Mouse (Mus musculus) left cerebral cortex, adult 9 months (tissue): ENCODE results near the gene Sept9.

Experiments
- DNase-seq, 2 experiments: peaks; one replicate each; pipeline ENCODE4 v3.0.0; 2022; ENCODE audit warnings: low spot score in 2 of 2

Gene Sept9

GRCm38 (mm10) chr11:117344339-117345021 lies 145.0 kb downstream of the Sept9 start:
- no peak for DNase-seq

DNA sequence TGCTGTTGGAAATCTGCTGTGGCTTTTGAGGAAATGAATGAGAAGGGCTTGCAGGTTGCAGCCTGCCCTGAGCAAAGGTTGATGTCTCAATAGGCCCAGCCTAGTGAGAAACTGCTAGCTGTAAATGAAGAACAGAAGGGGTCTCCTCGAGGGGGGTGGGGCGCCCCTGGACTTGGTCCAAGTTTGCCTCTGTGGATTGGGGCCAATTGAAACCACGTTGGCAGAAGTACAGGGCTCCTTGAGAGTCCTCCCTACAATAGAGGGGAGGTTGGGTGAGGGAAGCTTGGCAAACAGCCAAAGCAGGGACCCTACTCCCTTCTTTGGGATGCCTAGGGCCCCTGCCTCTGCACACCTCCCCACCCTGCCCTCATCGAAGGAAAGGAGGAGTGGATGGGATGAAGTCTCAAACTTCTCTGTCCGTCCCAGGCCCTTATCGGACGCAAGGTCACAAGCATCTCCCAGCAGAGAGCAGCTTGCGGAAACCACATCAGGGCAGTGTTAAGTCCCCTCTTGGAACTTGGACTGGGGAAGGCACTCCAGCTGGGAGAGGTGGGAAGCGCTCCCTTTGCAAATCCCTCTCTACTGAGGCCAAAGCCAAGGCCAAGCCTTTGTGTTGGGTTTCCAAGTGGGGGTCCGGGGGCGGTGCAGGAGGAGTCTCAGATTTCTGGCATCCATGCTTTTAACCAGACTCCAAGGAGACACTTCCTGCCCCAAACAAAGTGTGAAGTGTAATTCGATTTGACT lies 145.7 kb downstream of the Sept9 start:
- no peak for DNase-seq

DNA sequence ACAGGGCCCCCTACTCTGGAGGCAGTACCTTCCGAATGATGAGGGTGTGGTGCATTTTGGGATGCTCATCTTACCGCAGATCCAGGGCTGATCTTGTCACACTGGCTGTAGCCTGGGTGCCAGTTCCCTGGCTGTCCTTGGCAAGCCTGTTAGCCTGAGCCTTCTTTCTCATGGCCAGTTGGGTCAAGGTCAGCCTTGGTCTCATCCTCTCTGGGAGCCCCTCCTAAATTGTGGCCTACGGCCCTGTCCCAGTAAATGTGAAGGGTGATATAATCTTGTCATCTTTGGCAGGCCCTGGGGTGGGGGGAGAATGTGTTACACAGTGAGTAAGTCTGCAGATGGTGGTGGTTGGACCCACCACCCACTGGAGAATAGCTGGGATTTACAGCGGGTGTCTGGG lies 147.8 kb downstream of the Sept9 start:
- DNase-seq, result no peak

- no peak for DNase-seq
Observed at GRCm38 (mm10) chr11:117348429-117349103, 149.1 kb downstream of the Sept9 start.

DNA sequence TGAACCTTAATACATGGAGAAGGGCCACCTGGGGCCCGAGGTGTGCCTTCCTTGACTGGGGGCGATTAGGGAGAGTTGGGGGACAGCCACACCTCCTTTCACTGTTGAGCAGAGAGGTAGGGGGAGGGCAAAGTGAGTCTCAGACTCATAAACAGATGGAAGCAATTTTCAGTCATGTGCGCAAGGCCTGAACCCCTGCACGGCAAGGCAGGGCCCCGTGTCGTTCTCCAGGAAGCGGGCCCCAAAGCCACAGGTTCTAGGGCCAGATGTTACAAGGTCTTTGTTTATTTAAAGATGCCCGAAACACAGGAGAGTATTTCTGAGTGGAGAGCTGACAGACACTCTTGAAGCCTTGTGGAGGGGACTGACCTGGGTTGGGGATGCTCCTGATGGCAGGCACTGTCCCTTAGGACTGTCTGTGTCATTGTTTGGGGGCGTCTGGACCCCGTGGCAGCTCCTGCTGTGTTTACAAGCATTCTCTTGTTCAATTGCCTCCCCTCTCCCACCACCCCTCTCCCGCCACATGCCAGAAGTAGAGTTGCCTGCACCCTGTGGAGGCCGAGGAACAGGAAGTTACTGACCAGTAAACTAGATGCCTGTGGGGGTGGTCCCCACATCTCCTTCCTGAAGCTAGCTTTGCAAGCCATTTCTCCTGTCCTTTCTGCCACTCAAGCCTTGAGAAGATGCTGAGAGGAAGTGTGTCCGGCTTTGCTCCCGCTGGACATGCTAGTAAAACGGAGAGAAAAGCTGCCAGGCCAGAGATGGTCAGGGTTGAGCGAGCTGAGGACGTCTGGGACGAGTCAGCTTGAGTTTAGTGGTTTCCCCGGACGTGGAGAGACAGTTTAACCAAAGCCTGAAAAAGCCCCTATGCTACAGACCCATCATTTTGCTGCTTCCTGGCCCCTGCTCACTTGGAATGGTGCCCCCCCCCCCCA lies 150.2 kb downstream of the Sept9 start:
- no peak for DNase-seq

DNA sequence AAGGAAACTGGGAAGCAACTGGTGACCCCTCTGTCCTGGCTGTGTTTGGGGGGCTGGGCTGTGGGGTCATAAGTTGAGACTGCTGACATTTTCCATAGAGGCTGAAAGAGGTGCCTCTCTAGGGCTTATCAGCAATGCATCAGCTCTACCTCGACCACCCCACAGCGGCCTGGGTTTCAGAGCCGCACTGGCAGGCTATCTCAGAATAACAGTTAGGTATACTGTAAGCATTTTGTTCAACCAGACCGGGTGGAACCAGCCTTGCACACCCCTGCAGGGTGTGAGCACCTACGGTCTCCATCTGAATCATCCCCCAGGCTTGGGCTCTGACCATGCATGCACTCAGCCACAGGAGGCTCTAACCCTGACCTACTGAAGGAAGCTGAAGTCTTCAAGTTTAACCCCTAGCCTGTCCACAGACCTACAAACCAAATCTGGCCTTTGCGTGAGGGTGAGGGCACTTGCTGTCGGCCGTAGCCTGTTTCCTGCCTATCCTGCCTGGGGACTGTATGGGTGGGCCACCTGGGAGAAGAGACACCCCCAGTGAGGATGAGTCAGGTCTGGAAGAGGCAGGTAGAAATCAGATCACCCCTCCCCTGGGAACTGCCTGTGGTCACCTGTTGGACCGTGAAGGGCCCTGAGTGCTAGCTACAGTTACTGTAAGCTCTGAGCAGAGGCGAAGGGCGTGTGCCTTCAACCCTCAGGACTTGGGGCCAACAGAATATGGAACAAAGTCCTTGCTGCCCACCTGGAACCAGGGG lies 151.2 kb downstream of the Sept9 start:
- no peak for DNase-seq

DNA sequence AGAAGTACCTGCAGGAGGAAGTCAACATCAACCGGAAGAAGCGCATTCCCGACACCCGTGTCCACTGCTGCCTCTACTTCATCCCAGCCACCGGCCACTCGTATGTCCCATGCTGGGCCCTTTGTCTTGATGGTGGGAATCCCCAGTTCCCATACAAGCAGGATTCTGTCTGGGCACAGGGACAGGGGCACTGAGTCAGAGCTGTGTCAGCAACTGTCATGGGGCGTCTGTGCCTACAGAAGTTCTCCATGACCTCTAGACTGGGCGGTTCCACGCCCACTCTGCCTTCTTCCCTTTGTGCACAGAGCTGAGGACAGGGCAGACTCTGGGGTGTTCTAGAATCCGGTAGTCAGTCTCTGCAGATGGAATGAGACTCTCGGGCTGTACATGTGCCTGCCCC lies 153.7 kb downstream of the Sept9 start:
- DNase-seq, result no peak

DNA sequence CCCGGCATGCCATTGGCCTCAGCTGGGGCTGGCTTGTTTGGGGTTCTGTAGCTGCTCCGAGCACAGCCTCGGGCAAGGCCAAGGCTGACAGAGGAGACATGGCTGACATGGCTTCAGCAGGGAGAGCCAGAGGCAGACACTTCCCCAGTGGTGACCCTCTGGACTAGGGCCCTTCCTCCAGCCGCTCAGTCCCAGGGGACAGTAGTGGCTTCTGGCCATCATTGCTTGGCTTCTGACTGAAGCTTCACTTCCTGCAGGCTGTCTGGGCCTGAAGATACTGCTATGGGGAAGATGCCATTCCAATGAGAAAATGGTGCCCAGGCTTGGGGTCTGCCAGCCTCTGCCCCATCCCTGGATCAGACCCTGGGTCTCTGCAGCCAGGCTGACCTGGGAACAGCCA lies 154.6 kb downstream of the Sept9 start:
- DNase-seq, result no peak

DNA sequence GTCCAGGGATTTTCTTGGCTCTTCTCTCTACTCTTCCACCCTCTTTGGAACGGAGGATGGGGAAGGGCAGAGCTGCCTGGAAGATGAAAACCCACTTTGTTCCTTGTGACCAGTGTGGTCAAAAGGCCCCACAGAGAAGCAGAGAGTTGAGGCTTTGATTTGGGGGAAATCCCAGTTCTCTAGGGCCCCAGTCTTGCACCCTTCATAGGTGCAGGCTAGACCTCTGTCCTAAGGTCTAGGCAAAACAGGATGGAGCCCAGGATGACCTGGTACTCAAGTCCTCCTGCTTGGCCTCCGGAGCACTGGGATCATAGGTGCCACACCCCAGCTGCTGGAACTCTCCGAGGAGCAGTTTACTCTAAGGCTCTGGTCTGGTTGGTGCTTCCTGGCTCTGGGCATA lies 157.5 kb downstream of the Sept9 start:
- DNase-seq, result no peak

- DNase-seq, result peak; percentile 52 to 97
Observed at GRCm38 (mm10) chr11:117357916-117358639, 158.6 kb downstream of the Sept9 start.

DNA sequence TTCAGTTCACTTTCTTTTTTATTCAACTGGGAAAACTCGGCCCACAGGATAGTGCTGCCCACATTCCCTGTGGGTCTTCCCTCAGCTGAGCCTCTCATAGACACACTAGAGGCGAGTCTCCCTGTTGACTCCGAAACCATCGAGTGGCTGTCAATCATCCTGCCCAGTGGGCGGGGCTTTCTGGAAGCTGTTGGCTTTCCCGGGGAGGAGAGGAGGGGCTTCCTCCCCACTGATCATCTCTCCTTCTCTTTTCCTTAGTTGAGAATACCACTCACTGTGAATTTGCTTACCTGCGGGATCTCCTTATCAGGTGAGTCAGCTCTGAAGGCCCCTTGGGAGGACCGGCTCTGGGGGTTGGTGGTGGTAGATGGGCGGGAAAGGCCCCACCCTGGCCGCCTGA lies 159.7 kb downstream of the Sept9 start:
- no peak for DNase-seq

DNA sequence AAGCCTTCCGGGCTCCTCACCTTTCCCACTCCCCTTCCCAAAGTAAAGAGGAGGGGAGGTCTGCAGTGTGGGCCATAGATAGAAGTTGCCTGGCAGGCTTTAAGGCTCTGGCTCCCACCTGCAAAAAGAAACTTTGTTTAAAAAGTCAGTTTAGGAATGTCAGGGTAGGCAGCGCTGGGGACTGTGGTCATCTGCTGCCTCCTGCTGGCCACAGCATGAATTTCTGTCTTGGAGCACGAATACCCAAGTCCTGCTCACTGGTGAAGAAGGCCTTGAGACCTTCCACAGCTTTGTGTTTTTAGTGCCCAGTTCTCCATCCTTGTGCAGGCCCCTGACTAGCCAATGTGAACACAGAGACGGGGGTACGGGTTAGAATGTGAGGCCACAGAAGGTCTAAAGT lies 160.4 kb downstream of the Sept9 start:
- DNase-seq, result peak in 1 of 2 experiments; percentile 72

DNA sequence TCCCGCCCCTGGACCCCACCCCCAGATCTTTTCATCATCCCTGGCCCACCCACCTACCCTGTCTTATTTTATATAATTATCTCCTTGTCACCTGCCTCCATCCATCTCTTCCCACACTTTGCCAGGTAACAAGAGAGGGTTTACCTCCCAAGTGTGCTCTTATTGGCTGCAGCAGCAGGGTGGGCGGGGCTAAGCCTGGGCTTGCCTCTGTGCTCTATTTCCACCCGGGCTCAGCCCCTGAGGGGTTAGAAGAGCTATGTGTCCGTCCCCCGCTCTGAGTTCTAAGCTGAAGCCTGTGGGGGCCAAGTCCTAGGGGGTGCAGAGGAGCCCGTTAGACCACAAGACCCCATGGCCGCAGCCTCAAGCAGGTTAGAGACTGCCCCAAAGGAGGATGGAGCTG lies 161.1 kb downstream of the Sept9 start:
- DNase-seq, result no peak

- DNase-seq, result no peak
Observed at GRCm38 (mm10) chr11:117362307-117362706, 162.8 kb downstream of the Sept9 start.

DNA sequence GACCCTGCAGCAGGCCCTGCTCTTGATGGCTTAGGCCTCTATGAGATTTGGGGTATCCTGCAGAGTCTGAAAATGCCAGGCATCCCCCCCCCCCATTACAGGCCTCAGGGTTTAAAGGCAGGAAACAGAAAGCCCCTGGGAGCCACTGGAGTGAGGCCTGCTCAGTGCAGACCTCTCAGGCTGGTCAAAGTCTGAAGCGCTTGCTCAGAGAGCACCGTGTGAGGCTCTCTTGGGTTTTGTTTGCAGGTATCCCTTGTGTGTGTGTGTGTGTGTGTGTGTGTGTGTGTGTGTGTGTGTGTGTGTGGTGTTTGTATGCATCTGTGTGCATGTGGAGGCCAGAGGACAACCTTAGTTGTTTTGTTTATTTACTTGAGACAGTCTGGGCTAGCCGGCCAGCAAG lies 164.5 kb downstream of the Sept9 start:
- DNase-seq, result no peak

GRCm38 (mm10) chr11:117366426-117366825 lies 167.0 kb downstream of the Sept9 start:
- no peak for DNase-seq

GRCm38 (mm10) chr11:117366861-117367357 lies 167.4 kb downstream of the Sept9 start:
- DNase-seq, result no peak

DNA sequence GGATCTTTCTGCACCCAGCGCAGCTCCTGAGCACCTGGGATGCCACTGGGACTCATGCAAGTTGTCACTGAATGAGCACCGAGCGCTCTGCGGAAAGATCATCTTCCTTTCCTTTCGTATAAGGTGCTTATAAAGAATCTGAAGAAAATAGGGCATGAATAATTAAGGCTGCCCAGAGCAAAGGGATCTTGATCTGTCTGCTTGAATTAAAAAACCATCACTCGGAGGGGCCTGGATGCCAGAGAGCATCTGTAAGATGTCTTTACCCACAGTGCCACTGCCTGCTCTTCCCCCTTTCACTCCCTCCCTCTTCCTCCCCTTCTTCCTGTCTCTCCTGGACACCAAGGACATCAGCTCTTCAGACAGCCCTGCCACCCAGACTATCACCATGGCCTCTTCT lies 168.5 kb downstream of the Sept9 start:
- DNase-seq, result no peak

- no peak for DNase-seq
Observed at GRCm38 (mm10) chr11:117369347-117369746, 169.9 kb downstream of the Sept9 start.

- no peak for DNase-seq
Observed at GRCm38 (mm10) chr11:117370262-117370850, 170.9 kb downstream of the Sept9 start.
